Mouse (Mus musculus) liver, adult (tissue): ENCODE data around the gene Gemin5.

Experiments
- GATA4 ChIP-seq: IDR thresholded peaks from 2 replicates; pipeline ENCODE4 v1.6.1; 2014; ENCODE audit warnings: mild to moderate bottlenecking, low read length; ENCODE audit not compliant: insufficient replicate concordance

Gene Gemin5

GRCm38 (mm10) chr11:58132026-58132425 is 36.3 kb downstream of the Gemin5 start:
- no peak for TF ChIP-seq GATA4

GRCm38 (mm10) chr11:58129302-58129843 is 39.0 kb downstream of the Gemin5 start:
- TF ChIP-seq GATA4 = no peak

GRCm38 (mm10) chr11:58127544-58127943 is 40.8 kb downstream of the Gemin5 start:
- peak; percentile 79 for TF ChIP-seq GATA4

- no peak for TF ChIP-seq GATA4
These were observed 41.8 kb downstream of the Gemin5 start for GRCm38 (mm10) chr11:58126397-58127160.

GRCm38 (mm10) chr11:58125021-58125420 is 43.3 kb downstream of the Gemin5 start:
- no peak for TF ChIP-seq GATA4

GRCm38 (mm10) chr11:58123711-58124110 is 44.6 kb downstream of the Gemin5 start:
- TF ChIP-seq GATA4 = no peak

GRCm38 (mm10) chr11:58121351-58121750 is 47.0 kb downstream of the Gemin5 start:
- no peak for TF ChIP-seq GATA4

- no peak for TF ChIP-seq GATA4
These were observed 47.7 kb downstream of the Gemin5 start for GRCm38 (mm10) chr11:58120655-58121054.

GRCm38 (mm10) chr11:58117044-58117652 is 51.2 kb downstream of the Gemin5 start:
- TF ChIP-seq GATA4 = no peak

GRCm38 (mm10) chr11:58116560-58116959 is 51.8 kb downstream of the Gemin5 start:
- TF ChIP-seq GATA4 = no peak

GRCm38 (mm10) chr11:58107664-58108337 is 60.5 kb downstream of the Gemin5 start:
- no peak for TF ChIP-seq GATA4

- TF ChIP-seq GATA4 = no peak
These were observed 61.3 kb downstream of the Gemin5 start for GRCm38 (mm10) chr11:58107009-58107408.

GRCm38 (mm10) chr11:58104351-58104791 is 64.0 kb downstream of the Gemin5 start:
- no peak for TF ChIP-seq GATA4

- peak; percentile 68; the same call in 1 of the 2 replicates for TF ChIP-seq GATA4
These were observed 64.5 kb downstream of the Gemin5 start, which contains the start of gene Cnot8 for GRCm38 (mm10) chr11:58103697-58104306. TSS of gene Cnot8 (plus strand) at chr11:58104153.

GRCm38 (mm10) chr11:58103344-58103653 is 65.0 kb downstream of the Gemin5 start:
- TF ChIP-seq GATA4 = no peak
